Mouse (Mus musculus): ENCODE measurements around the gene Rarres1. TPM values are rescaled to one million over a fixed set of nuclear protein-coding genes. Genes with fewer than 3 reads are reported as not detected.
A peak's percentile ranks its signal among the peaks of the same experiment; 100 is the strongest.

Gene Rarres1
- polyA plus RNA-seq, 1 experiment from 2014 or later, result 0.77 TPM

- H3K27ac ChIP-seq (ENCODE audit: low read depth, low read length), result no peak overlapping the region
- no peak overlapping the region for H3K9ac ChIP-seq (ENCODE audit: low read length)
- H3K27me3 ChIP-seq (replicated peaks; ENCODE audit: control insufficient read depth, insufficient read depth, low read length), result no peaks in the 10 kb centered on the region
- H3K4me1 ChIP-seq (ENCODE audit: control insufficient read depth, insufficient read depth, low read length), result no peaks in the 10 kb centered on the region
- ATAC-seq, result no peak
- no peaks in the 10 kb centered on the region for H3K36me3 ChIP-seq (ENCODE audit: control insufficient read depth, insufficient read depth, low read length)
- WGBS, result 79% methylated on average over 6 of the region's 6 CpGs
- no peaks in the 10 kb centered on the region for H3K9me3 ChIP-seq (replicated peaks; ENCODE audit: control insufficient read depth, low read length)
- DNase-seq (ENCODE audit: low spot score), result no peak
- no peak overlapping the region for H3K4me2 ChIP-seq (ENCODE audit: low read length)
- H3K4me3 ChIP-seq (ENCODE audit: low read depth, low read length), result no peak overlapping the region
These were observed 9.4 kb upstream of the Rarres1 start for GRCm38 (mm10) chr3:67524768-67525167.

GRCm38 (mm10) chr3:67522709-67523108 is 7.4 kb upstream of the Rarres1 start:
- Histone ChIP-seq H3K4me3 (ENCODE audit: low read depth, low read length) (no peak overlapping the region), H3K9ac (ENCODE audit: low read length) (no peak overlapping the region), H3K36me3 (ENCODE audit: control insufficient read depth, insufficient read depth, low read length) (no peaks in the 10 kb centered on the region), H3K4me1 (ENCODE audit: control insufficient read depth, insufficient read depth, low read length) (no peaks in the 10 kb centered on the region), H3K4me2 (ENCODE audit: low read length) (no peak overlapping the region), H3K27ac (ENCODE audit: low read depth, low read length) (no peak overlapping the region), H3K9me3 (replicated peaks; ENCODE audit: control insufficient read depth, low read length) (no peaks in the 10 kb centered on the region), H3K27me3 (replicated peaks; ENCODE audit: control insufficient read depth, insufficient read depth, low read length) (no peaks in the 10 kb centered on the region)
- no peak for DNase-seq (ENCODE audit: low spot score)
- 88% methylated on average over 8 of the region's 8 CpGs for WGBS
- ATAC-seq, result no peak

GRCm38 (mm10) chr3:67520568-67521143 is 5.3 kb upstream of the Rarres1 start:
- Histone ChIP-seq H3K27ac (ENCODE audit: low read depth, low read length) (no peak overlapping the region), H3K27me3 (replicated peaks; ENCODE audit: control insufficient read depth, insufficient read depth, low read length) (peaks cover 4% of the 10 kb centered on the region; the same call in 1 of the 2 replicates), H3K4me3 (ENCODE audit: low read depth, low read length) (no peak overlapping the region), H3K4me1 (ENCODE audit: control insufficient read depth, insufficient read depth, low read length) (no peaks in the 10 kb centered on the region), H3K9me3 (replicated peaks; ENCODE audit: control insufficient read depth, low read length) (no peaks in the 10 kb centered on the region), H3K9ac (ENCODE audit: low read length) (no peak overlapping the region), H3K4me2 (ENCODE audit: low read length) (no peak overlapping the region), H3K36me3 (ENCODE audit: control insufficient read depth, insufficient read depth, low read length) (no peaks in the 10 kb centered on the region)
- ATAC-seq (no peak), DNase-seq (ENCODE audit: low spot score) (no peak)
- WGBS, result 89% methylated on average over 5 of the region's 5 CpGs

- Histone ChIP-seq H3K9me3 (replicated peaks; ENCODE audit: control insufficient read depth, low read length) (no peaks in the 10 kb centered on the region), H3K9ac (ENCODE audit: low read length) (peak overlapping the region; percentile 69), H3K27ac (ENCODE audit: low read depth, low read length) (no peak overlapping the region), H3K4me3 (ENCODE audit: low read depth, low read length) (peak overlapping the region; percentile 52), H3K4me1 (ENCODE audit: control insufficient read depth, insufficient read depth, low read length) (no peaks in the 10 kb centered on the region), H3K4me2 (ENCODE audit: low read length) (peak overlapping the region; percentile 100), H3K27me3 (replicated peaks; ENCODE audit: control insufficient read depth, insufficient read depth, low read length) (peaks cover 19% of the 10 kb centered on the region), H3K36me3 (ENCODE audit: control insufficient read depth, insufficient read depth, low read length) (no peaks in the 10 kb centered on the region)
- DNase-seq (ENCODE audit: low spot score) (peak; percentile 33), ATAC-seq (peak; percentile 68)
- WGBS, result 6% methylated on average over 40 of the region's 40 CpGs
These were observed 486 bp downstream of the Rarres1 start for GRCm38 (mm10) chr3:67514801-67515273.

- Histone ChIP-seq H3K4me1 (ENCODE audit: control insufficient read depth, insufficient read depth, low read length) (no peaks in the 10 kb centered on the region), H3K9ac (ENCODE audit: low read length) (no peak overlapping the region; the same call in 1 of the 2 replicates), H3K4me3 (ENCODE audit: low read depth, low read length) (no peak overlapping the region), H3K27ac (ENCODE audit: low read depth, low read length) (no peak overlapping the region), H3K36me3 (ENCODE audit: control insufficient read depth, insufficient read depth, low read length) (no peaks in the 10 kb centered on the region), H3K27me3 (replicated peaks; ENCODE audit: control insufficient read depth, insufficient read depth, low read length) (peaks cover 19% of the 10 kb centered on the region), H3K9me3 (replicated peaks; ENCODE audit: control insufficient read depth, low read length) (no peaks in the 10 kb centered on the region), H3K4me2 (ENCODE audit: low read length) (no peak overlapping the region)
- peak; percentile 72 for ATAC-seq
- WGBS, result 6% methylated on average over 5 of the region's 5 CpGs
- DNase-seq (ENCODE audit: low spot score), result peak; percentile 90
These were observed 2.5 kb downstream of the Rarres1 start for GRCm38 (mm10) chr3:67512807-67513206.

- 87% methylated on average over 10 of the region's 10 CpGs for WGBS
- no peak for DNase-seq (ENCODE audit: low spot score)
These were observed 7.0 kb downstream of the Rarres1 start for GRCm38 (mm10) chr3:67508216-67508892.

GRCm38 (mm10) chr3:67505286-67505685 is 10.0 kb downstream of the Rarres1 start:
- DNase-seq (ENCODE audit: low spot score) (no peak), ATAC-seq (no peak)
- H3K4me2 ChIP-seq (ENCODE audit: low read length), result no peak overlapping the region
- H3K4me3 ChIP-seq (ENCODE audit: low read depth, low read length), result no peak overlapping the region
- no peaks in the 10 kb centered on the region for H3K36me3 ChIP-seq (ENCODE audit: control insufficient read depth, insufficient read depth, low read length)
- H3K27ac ChIP-seq (ENCODE audit: low read depth, low read length), result no peak overlapping the region
- H3K9ac ChIP-seq (ENCODE audit: low read length), result no peak overlapping the region
- 80% methylated on average over 2 of the region's 2 CpGs for WGBS
- no peaks in the 10 kb centered on the region for H3K4me1 ChIP-seq (ENCODE audit: control insufficient read depth, insufficient read depth, low read length)
- H3K9me3 ChIP-seq (replicated peaks; ENCODE audit: control insufficient read depth, low read length), result no peaks in the 10 kb centered on the region
- H3K27me3 ChIP-seq (replicated peaks; ENCODE audit: control insufficient read depth, insufficient read depth, low read length), result no peaks in the 10 kb centered on the region

More at GRCm38 (mm10) chr3:67508216-67508892, 7.0 kb downstream of the Rarres1 start:
- no peaks in the 10 kb centered on the region for H3K36me3 ChIP-seq (ENCODE audit: control insufficient read depth, insufficient read depth, low read length)
- no peak overlapping the region for H3K4me3 ChIP-seq (ENCODE audit: low read depth, low read length)
- H3K27ac ChIP-seq (ENCODE audit: low read depth, low read length), result no peak overlapping the region
- no peaks in the 10 kb centered on the region for H3K4me1 ChIP-seq (ENCODE audit: control insufficient read depth, insufficient read depth, low read length)
- H3K4me2 ChIP-seq (ENCODE audit: low read length), result no peak overlapping the region
- H3K9ac ChIP-seq (ENCODE audit: low read length), result no peak overlapping the region
- no peak for ATAC-seq
- H3K27me3 ChIP-seq (replicated peaks; ENCODE audit: control insufficient read depth, insufficient read depth, low read length), result 0 out of 2 replicates have a peak, but pooled peaks cover 1% of the 10 kb centered on the region
- no peaks in the 10 kb centered on the region for H3K9me3 ChIP-seq (replicated peaks; ENCODE audit: control insufficient read depth, low read length)

GRCm38 (mm10) chr3:67503878-67504277 is 11.4 kb downstream of the Rarres1 start:
- no peak for DNase-seq (ENCODE audit: low spot score)
- ATAC-seq, result no peak
- no peaks in the 10 kb centered on the region for H3K27me3 ChIP-seq (replicated peaks; ENCODE audit: control insufficient read depth, insufficient read depth, low read length)
- H3K4me2 ChIP-seq (ENCODE audit: low read length), result no peak overlapping the region
- H3K36me3 ChIP-seq (ENCODE audit: control insufficient read depth, insufficient read depth, low read length), result no peaks in the 10 kb centered on the region
- H3K4me3 ChIP-seq (ENCODE audit: low read depth, low read length), result no peak overlapping the region
- H3K4me1 ChIP-seq (ENCODE audit: control insufficient read depth, insufficient read depth, low read length), result no peaks in the 10 kb centered on the region
- H3K9ac ChIP-seq (ENCODE audit: low read length), result no peak overlapping the region
- H3K27ac ChIP-seq (ENCODE audit: low read depth, low read length), result no peak overlapping the region
- WGBS, result 0% methylated on average over 3 of the region's 3 CpGs
- H3K9me3 ChIP-seq (replicated peaks; ENCODE audit: control insufficient read depth, low read length), result no peaks in the 10 kb centered on the region

- no peak overlapping the region for H3K9ac ChIP-seq (ENCODE audit: low read length)
- no peaks in the 10 kb centered on the region for H3K36me3 ChIP-seq (ENCODE audit: control insufficient read depth, insufficient read depth, low read length)
- no peak overlapping the region for H3K4me2 ChIP-seq (ENCODE audit: low read length)
- H3K4me1 ChIP-seq (ENCODE audit: control insufficient read depth, insufficient read depth, low read length), result no peaks in the 10 kb centered on the region
- ATAC-seq, result no peak
- H3K4me3 ChIP-seq (ENCODE audit: low read depth, low read length), result no peak overlapping the region
- H3K27me3 ChIP-seq (replicated peaks; ENCODE audit: control insufficient read depth, insufficient read depth, low read length), result no peaks in the 10 kb centered on the region
- 91% methylated on average over 4 of the region's 4 CpGs for WGBS
- no peaks in the 10 kb centered on the region for H3K9me3 ChIP-seq (replicated peaks; ENCODE audit: control insufficient read depth, low read length)
- no peak overlapping the region for H3K27ac ChIP-seq (ENCODE audit: low read depth, low read length)
- DNase-seq (ENCODE audit: low spot score), result no peak
These were observed 15.9 kb downstream of the Rarres1 start for GRCm38 (mm10) chr3:67499406-67499791.
